Mouse (Mus musculus) kidney, adult 2 months (tissue): ENCODE data around the gene Sh3kbp1. TPM values are rescaled to one million over a fixed set of nuclear protein-coding genes. Genes with fewer than 3 reads are reported as not detected.
"Not testable (repeated sequence)": the region's sequence is repeated elsewhere in the genome, so short reads cannot be mapped to it uniquely, and the experiment has no call there.

Experiments
- DNase-seq: peaks from one replicate; pipeline ENCODE4 v3.0.0; 2021
- H3K27ac ChIP-seq: fragments of 200-500 bp; 2 replicates; pipeline ENCODE4 v1.5.1; 2012; ENCODE audit warnings: low read depth, low read length, control low read depth, inconsistent platforms; ENCODE audit not compliant: insufficient read depth
- H3K27me3 ChIP-seq: fragments of 200-500 bp; replicated peaks from 2 replicates; pipeline ENCODE4 v1.6.1; 2012; ENCODE audit warnings: mild to moderate bottlenecking, moderate library complexity, low read length, inconsistent platforms; ENCODE audit not compliant: control insufficient read depth, insufficient read depth
- H3K36me3 ChIP-seq: fragments of 200-500 bp; 2 replicates; pipeline ENCODE4 v1.6.1; 2012; ENCODE audit warnings: mild to moderate bottlenecking, moderate library complexity, low read length, inconsistent platforms; ENCODE audit not compliant: control insufficient read depth, insufficient read depth
- H3K4me1 ChIP-seq: fragments of 200-500 bp; 2 replicates; pipeline ENCODE4 v1.6.1; 2011; ENCODE audit warnings: low read length; ENCODE audit not compliant: control insufficient read depth, insufficient read depth
- H3K4me3 ChIP-seq: fragments of 200-500 bp; 2 replicates; pipeline ENCODE4 v1.5.1; 2011; ENCODE audit warnings: mild to moderate bottlenecking, low read depth, low read length, control low read depth; ENCODE audit not compliant: insufficient read depth
- CTCF ChIP-seq: fragments of 200-500 bp; conservative IDR thresholded peaks from 2 replicates; pipeline ENCODE4 v1.5.1; 2011; ENCODE audit warnings: low read depth, mild to moderate bottlenecking, control low read depth, low read length, moderate library complexity, mixed read lengths; ENCODE audit not compliant: insufficient read depth, insufficient read length
- POLR2A ChIP-seq: fragments of 200-500 bp; IDR thresholded peaks from one replicate; pipeline ENCODE4 v1.6.1; 2011; ENCODE audit warnings: low read depth, low read length, control low read depth
- WGBS: fragments of 180-500 bp; shearing (Covaris S2); methylation state at CpG from one replicate; pipeline ENCODE4 v1.1.7; 2018; 5-methylcytosine and 5-hydroxymethylcytosine counted together
- polyA plus RNA-seq: library from polyadenylated mRNA; depleted of rRNA; stranded (reverse); fragments of >200 nt; gene quantifications from 2 replicates; pipeline ENCODE4 v1.2.3, GENCODE M21; 2012; rRNA removed

The Sh3kbp1 gene
- polyA plus RNA-seq, result 6.2 and 9.4 TPM in 2 replicates

- Histone ChIP-seq H3K27me3 (no peaks in the 10 kb centered on the region), H3K27ac (no peak within 1 kb of the TSS), H3K4me3 (peak within 1 kb of the TSS; percentile 70), H3K4me1 (no peaks in the 10 kb centered on the region), H3K36me3 (no peaks in the 10 kb centered on the region)
- peak; percentile 72 for DNase-seq
- WGBS, result under 1% methylated on average over 53 of the region's 60 CpGs
- 0 out of 2 replicates have a peak, but pooled peaks have one; percentile 22 for TF ChIP-seq CTCF
- no peak for TF ChIP-seq POLR2A
Observed at GRCm38 (mm10) chrX:159626907-159627587, at the start of gene Sh3kbp1. Sh3kbp1 (plus strand) TSS chrX:159627272.

- H3K27me3 ChIP-seq, H3K4me1 ChIP-seq, DNase-seq, H3K36me3 ChIP-seq, H3K27ac ChIP-seq, H3K4me3 ChIP-seq: not testable (repeated sequence)
- WGBS, result 85% methylated on average over 7 of the region's 7 CpGs
Observed at GRCm38 (mm10) chrX:159584738-159585137, 42.3 kb upstream of the Sh3kbp1 start.

GRCm38 (mm10) chrX:159591633-159592032 lies 35.4 kb upstream of the Sh3kbp1 start:
- DNase-seq, result no peak
- no peaks in the 10 kb centered on the region for H3K4me1 ChIP-seq
- H3K27me3 ChIP-seq, result no peaks in the 10 kb centered on the region
- no peaks in the 10 kb centered on the region for H3K36me3 ChIP-seq
- no peak for TF ChIP-seq CTCF
- TF ChIP-seq POLR2A, result no peak
- WGBS, result 71% methylated on average over 1 of the region's 1 CpGs
- H3K4me3 ChIP-seq, result no peak overlapping the region
- H3K27ac ChIP-seq, result no peak overlapping the region

- 75% methylated on average over 1 of the region's 1 CpGs for WGBS
- no peak overlapping the region for H3K4me3 ChIP-seq
- no peak overlapping the region for H3K27ac ChIP-seq
- TF ChIP-seq CTCF, result no peak
- no peak for TF ChIP-seq POLR2A
- H3K27me3 ChIP-seq, result no peaks in the 10 kb centered on the region
- no peak for DNase-seq
- no peaks in the 10 kb centered on the region for H3K36me3 ChIP-seq
- H3K4me1 ChIP-seq, result no peaks in the 10 kb centered on the region
Observed at GRCm38 (mm10) chrX:159597502-159597901, 29.6 kb upstream of the Sh3kbp1 start.

- TF ChIP-seq POLR2A (no peak), CTCF (no peak)
- Histone ChIP-seq H3K27ac (no peak overlapping the region), H3K36me3 (no peaks in the 10 kb centered on the region), H3K4me1 (no peaks in the 10 kb centered on the region), H3K27me3 (no peaks in the 10 kb centered on the region), H3K4me3 (no peak overlapping the region)
- 87% methylated on average over 2 of the region's 2 CpGs for WGBS
- DNase-seq, result no peak
Observed at GRCm38 (mm10) chrX:159604832-159605231, 22.2 kb upstream of the Sh3kbp1 start.

- peak; percentile 15 for DNase-seq
- TF ChIP-seq POLR2A (no peak), CTCF (no peak)
- Histone ChIP-seq H3K36me3 (no peaks in the 10 kb centered on the region), H3K4me1 (no peaks in the 10 kb centered on the region), H3K4me3 (no peak overlapping the region), H3K27me3 (no peaks in the 10 kb centered on the region), H3K27ac (no peak overlapping the region)
- WGBS, result 23% methylated on average over 6 of the region's 6 CpGs
Observed at GRCm38 (mm10) chrX:159606936-159607335, 20.1 kb upstream of the Sh3kbp1 start.

- Histone ChIP-seq H3K27me3 (no peaks in the 10 kb centered on the region), H3K27ac (no peak overlapping the region), H3K4me1 (no peaks in the 10 kb centered on the region), H3K4me3 (peak overlapping the region; percentile 70), H3K36me3 (no peaks in the 10 kb centered on the region)
- DNase-seq, result peak; percentile 19
- TF ChIP-seq POLR2A (no peak), CTCF (peak; percentile 31; the same call in 1 of the 2 replicates)
- 1% methylated on average over 11 of the region's 12 CpGs for WGBS
Observed at GRCm38 (mm10) chrX:159626208-159626906, 715 bp upstream of the Sh3kbp1 start.
